Mouse (Mus musculus): ENCODE measurements around the gene Rnf225.
"Not testable (repeated sequence)": the region's sequence is repeated elsewhere in the genome, so short reads cannot be mapped to it uniquely, and the experiment has no call there.

The Rnf225 gene

GRCm38 (mm10) chr7:12927693-12928589, 725 bp downstream of the Rnf225 start:
- DNase-seq (ENCODE audit: low spot score in 2 of 2), result peak; percentile 60 to 61

DNA sequence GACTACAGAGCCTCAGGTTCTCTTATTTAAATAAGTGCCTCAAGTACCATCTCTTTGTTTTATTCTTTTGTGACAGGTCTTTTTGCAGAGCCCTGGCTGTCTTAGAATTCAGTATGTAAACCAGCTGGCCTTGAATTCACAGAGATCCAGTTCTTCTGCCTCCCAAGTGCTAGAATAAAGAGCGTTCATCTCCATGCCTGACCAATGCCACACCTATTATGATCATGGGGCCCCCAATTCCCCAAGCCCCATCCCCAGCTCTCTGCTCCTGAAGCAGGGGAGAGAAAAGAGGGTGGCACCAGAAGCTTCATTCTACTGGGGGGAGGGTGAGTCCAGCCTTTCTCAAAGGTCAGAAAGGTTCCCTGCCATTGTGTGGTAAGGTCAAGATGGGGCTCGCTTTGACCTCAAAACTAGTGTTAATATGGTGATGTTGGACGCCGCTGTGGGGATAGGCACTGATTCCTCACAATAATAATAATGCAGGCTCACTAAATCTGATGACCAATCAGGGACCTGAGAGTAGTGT, 6.5 kb downstream of the Rnf225 start:
- no peak for DNase-seq (ENCODE audit: low spot score in 2 of 2)

- no peak for DNase-seq (ENCODE audit: low spot score in 2 of 2)
Observed at GRCm38 (mm10) chr7:12934808-12935207, 7.6 kb downstream of the Rnf225 start.

- DNase-seq (ENCODE audit: low spot score in 2 of 2), result not testable (repeated sequence)
Observed at GRCm38 (mm10) chr7:12937254-12937803, 10.1 kb downstream of the Rnf225 start.

DNA sequence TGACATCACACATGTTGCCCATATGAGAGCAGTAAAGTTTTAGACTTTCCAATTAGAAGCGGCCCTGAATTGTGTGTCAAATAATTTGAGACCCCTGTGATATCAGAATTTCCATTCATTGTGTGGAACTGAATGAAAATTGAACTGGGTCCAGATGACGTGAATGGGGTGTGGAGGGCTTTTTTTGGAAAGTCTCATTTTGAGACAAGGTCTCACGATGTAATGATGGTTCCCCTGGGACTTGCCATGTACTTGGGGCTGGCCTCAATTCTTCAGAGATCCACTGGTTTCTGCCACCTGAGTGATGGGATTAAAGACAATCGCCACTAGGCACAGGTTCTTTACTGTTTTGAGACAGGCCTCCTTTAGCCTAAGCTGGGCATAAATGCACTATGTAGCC, 13.4 kb downstream of the Rnf225 start:
- no peak for DNase-seq (ENCODE audit: low spot score in 2 of 2)

GRCm38 (mm10) chr7:12943488-12943887, 16.3 kb downstream of the Rnf225 start:
- DNase-seq (ENCODE audit: low spot score in 2 of 2), result no peak

GRCm38 (mm10) chr7:12949032-12949871, 22.0 kb downstream of the Rnf225 start:
- DNase-seq (ENCODE audit: low spot score in 2 of 2), result peak; percentile 97 to 99

DNA sequence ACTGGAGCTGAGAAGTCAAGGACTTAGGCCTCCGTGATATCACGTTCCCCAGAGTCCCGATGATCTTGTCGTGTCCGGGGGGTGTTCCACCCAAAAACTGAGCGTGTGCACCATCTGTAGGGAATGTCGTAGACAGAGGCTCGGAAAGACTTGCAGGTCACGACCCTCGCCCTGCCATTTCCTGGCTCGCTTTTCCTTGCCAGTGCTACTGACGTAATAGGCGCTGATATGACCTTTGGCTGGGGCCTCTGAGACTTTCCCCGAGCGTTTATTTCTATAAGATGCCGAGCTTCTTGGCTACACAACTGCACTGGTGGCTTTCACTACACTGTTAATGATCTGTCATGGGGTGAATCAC, 22.6 kb downstream of the Rnf225 start:
- no peak for DNase-seq (ENCODE audit: low spot score in 2 of 2)

DNA sequence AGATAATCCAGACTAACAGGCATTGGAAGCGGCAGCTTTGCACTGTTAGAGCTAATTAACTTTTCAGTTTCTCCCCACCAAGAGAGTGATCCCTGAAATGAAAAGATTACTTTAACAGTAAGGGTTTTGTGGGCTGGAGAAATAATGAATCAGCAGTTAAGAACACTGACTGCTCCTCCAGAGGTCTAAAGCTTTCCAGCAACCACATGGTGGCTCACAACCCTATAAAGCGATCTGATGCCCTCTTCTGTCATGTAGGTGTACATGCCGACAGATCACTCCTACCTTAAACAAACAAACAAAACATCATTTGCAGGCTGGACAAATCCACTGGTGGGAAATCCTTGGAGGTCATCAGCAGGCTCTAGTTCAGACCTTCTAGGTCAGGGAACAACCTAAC, 27.7 kb downstream of the Rnf225 start:
- no peak for DNase-seq (ENCODE audit: low spot score in 2 of 2)

DNA sequence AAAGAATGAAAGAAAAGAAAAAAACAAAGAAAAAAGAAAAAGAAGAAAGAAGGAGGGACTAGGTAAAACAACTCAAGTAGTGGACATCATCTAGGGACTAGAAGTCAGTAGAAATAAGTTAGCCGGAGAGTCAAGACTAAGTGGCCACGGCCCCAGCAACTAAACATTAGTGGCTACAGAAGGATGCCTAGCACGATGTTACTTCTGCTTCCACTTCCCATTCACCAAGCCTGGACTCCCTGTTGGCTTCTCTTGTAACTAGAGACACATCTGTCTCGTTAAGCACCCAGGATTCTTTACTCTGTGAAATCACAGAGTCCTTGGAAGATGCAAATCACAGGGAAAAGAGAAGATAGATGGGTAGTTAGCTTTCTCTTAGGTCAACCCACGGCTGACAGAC, 30.3 kb downstream of the Rnf225 start:
- no peak for DNase-seq (ENCODE audit: low spot score in 2 of 2)

GRCm38 (mm10) chr7:12958948-12959347, 31.7 kb downstream of the Rnf225 start:
- no peak for DNase-seq (ENCODE audit: low spot score in 2 of 2)

DNA sequence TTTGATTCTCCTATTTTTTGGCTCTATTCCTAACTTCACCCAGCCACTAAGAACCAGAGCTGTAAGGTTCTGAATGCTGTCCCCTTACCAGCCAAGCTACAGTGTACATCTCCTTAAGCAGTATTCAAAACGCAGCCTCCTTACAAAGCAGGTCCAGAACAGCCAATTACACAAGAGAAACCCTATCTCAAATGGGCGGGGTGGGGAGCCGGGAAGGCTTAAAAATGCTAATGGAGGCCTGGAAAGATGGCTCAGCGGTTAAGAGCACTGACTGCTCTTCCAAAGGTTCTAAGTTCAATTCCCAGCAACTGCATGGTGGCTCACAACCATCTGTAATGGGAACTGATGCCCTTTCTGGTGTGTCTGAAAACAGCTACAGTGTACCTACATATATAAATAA, 32.5 kb downstream of the Rnf225 start:
- no peak for DNase-seq (ENCODE audit: low spot score in 2 of 2)

DNA sequence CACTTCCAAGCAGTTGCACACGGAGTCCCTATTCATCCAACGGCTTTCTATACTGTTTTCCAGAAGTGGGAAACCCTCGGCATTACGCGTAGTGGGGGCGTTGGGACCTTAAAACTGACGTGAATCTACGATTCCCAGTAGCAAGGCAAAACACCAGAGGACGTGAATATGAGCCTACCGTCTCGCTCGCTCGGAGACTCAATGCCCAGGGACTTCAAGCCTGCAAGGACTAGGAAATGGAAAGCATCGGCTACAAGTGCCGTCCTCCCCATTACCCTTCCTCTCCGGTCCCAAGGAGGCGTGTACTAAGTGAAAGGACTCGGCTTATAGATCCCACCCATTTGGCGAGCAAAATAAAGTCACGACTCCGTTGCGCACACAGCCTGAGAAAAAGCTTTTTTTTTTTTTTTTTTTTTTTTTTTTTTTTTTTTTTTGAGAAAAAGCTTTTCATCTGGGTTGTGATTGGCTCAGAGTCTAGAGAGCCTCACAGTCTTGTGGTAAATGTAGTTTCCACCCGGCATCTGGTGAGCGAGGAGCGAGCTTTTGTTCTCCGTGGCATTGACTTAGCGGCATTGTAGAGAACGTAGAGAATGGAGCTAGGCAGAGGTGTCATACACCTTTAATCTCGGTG, 34.4 kb downstream of the Rnf225 start:
- DNase-seq (ENCODE audit: low spot score in 2 of 2), result peak; percentile 66 to 78

DNA sequence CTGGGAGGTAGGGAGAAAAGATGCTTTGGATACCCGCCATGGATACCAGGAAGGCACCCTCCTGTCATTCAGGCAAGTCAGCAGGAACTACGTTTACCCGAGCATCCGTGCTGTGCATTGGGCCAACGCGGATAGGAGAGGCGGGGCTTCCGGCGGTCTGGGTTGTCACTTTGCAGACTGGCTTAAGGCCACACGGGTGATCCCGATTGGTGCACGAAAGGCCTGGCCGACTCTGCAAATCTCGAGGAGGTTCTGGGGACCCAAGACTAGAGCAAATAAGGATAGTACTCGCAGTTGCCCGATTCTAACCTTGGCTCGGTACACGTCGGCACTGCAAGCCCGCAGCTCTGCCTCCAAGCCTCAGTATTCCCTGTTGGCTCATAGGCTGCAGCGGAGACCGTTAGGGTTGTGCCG, 38.5 kb downstream of the Rnf225 start, which contains the start of gene Zfp324:
Gene Zfp324 (plus strand): TSS at position 161 of the 414 bp plus-strand sequence.
- DNase-seq (ENCODE audit: low spot score in 2 of 2), result peak; percentile 95 to 97

- peak; percentile 67 to 68 for DNase-seq (ENCODE audit: low spot score in 2 of 2)
Observed at GRCm38 (mm10) chr7:12966104-12966845, 39.1 kb downstream of the Rnf225 start.

DNA sequence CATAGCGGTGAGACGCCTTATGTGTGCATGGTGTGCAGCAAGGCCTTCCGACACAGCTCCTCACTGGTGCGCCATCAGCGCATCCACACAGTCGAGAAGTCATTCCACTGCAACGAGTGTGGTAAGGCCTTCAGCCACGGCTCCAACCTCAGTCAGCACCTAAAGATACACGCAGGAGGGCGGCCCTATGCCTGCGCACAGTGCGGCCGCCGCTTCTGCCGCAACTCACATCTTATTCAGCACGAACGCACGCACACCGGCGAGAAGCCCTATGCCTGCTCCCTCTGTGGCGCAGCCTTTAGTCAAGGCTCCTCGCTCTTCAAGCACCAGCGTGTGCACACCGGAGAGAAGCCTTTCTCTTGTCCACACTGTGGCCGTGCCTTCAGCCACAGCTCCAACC, 43.7 kb downstream of the Rnf225 start:
- no peak for DNase-seq (ENCODE audit: low spot score in 2 of 2)

DNA sequence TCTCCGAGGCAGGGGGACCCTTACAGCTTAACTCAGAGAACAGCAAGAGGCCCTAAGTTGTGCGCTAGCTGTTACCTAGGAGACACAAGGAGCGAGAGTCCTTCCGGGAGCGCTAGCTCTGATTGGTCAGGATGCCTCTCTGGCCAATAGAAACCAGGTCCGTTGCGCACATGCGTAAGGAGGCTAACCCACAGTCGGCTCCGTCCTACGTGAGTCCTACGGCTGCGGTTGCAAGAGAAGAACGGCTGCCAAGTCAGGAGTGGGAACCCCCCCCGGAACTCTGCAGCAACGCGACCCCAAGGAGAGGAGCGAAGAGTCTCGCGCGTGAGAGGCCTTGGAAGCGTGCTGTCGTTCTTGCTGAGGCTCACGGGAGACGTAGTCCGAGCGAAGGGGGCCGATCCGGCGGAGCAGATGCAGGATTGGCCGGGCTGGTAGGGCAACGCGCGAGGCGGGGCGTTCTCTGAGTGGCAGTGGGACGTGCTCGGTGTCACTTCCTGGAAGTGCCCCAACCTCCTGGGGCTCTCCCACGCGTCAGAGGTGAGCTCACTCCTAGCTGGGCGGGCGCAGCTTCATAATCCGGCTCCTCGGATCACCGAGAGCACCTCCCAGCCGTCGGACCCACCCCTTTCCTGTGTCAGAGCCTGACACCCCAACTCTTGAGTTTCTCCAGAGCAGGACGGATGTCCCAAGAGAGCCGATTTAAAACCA, 50.6 kb downstream of the Rnf225 start, which contains the start of gene Zfp446:
Gene Zfp446 (plus strand): TSS at position 167 of the 708 bp plus-strand sequence.
- peak; percentile 99 to 100 for DNase-seq (ENCODE audit: low spot score in 2 of 2)

DNA sequence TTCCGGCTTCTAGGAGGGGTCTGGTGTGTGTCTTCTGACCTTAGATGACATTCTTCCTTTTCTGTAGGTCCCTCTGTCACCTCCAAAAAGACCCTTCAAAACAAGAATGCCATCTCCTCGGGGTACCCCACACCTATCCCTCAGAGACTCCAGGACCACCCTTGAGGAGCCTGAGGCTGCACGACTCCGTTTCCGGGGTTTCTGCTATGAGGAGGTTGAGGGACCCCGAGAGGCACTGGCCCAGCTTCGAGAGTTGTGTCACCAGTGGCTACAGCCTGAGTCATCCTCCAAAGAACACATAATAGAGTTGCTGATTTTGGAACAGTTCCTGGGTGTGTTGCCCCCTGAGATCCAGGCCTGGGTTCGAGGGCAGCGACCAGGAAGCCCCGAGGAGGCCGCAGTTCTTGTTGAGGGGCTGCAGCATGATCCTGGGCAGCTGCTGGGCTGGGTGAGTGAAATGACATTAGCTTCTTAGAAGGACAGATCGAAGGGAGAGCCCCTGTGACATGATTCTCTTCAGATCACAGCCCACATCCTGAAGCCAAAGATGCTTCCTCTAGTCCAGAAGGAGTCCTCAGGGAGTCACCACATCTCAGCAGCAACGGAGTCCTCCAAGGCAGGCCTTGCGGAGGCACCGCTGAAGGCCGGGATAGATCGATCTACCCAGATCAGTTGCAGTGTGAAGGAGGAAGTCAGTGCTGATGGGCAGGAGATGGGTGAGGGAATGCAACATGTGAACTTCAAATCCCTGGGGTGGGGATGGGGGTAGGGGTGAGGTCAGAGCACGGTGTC, 51.9 kb downstream of the Rnf225 start:
- DNase-seq (ENCODE audit: low spot score in 2 of 2), result no peak

GRCm38 (mm10) chr7:12979776-12980175, 52.6 kb downstream of the Rnf225 start:
- no peak for DNase-seq (ENCODE audit: low spot score in 2 of 2)

Data from right cerebral cortex, postnatal 10 days (tissue).